9 mouse cellular contexts compared by ENCODE assay signal in genomic region chr10:122886055-122886915, GRCm38 (mm10).
DNase-seq lines count a peak whose midpoint lies in the region; ATAC-seq lines count a peak whose summit lies in the region.
"Had no signal": no experiment of that assay in that cellular context is flagged by ENCODE, and none has a peak within 500 bp of the region (broad histone marks: within the 10 kb centered on the region; RNA-seq: fewer than 3 reads in every experiment).

No protein-coding gene starts in this region.

- DNase-seq in kidney, adult 11 months: peak; percentile 48
- no peak for DNase-seq in kidney, adult 18-20 months
- DNase-seq in c-Kit-positive CD71-positive TER-119-positive erythroid progenitor cells, embryonic 14.5 days (ENCODE audit: low spot score): peak; percentile 13
- DNase-seq in forebrain, embryonic 11.5 days (ENCODE audit: low spot score): peak; percentile 77
- peak; percentile 70 for DNase-seq in heart, postnatal 10 days
- peak; percentile 70 for DNase-seq in neural tube, embryonic 10.5 days (ENCODE audit: extremely low spot score, low spot score)
- DNase-seq in natural killer cell, adult 2 months (ENCODE audit: low spot score in 2 of 2): no peak

- H3K4me3 ChIP-seq in forebrain, embryonic 11.5 days (ENCODE audit: low read depth, low read length): peak overlapping the region; percentile 9; the same call in 1 of the 2 replicates
- peak overlapping the region; percentile 30 for H3K4me3 ChIP-seq in limb, embryonic 12.5 days (replicated peaks)

- peak overlapping the region; percentile 87 for H3K27ac ChIP-seq in forebrain, embryonic 11.5 days (ENCODE audit: low read depth, low read length)
- peak overlapping the region; percentile 99 for H3K27ac ChIP-seq in limb, embryonic 12.5 days

- peaks cover 30% of the 10 kb centered on the region for H3K4me1 ChIP-seq in forebrain, embryonic 11.5 days (replicated peaks; ENCODE audit: control insufficient read depth, insufficient read depth, low read length)
- H3K4me1 ChIP-seq in limb, embryonic 12.5 days (replicated peaks): peaks cover 91% of the 10 kb centered on the region

- 2% methylated on average over 20 of the region's 26 CpGs for WGBS in forebrain, embryonic 11.5 days
- WGBS in limb, embryonic 12.5 days: under 1% methylated on average over 26 of the region's 26 CpGs

- H3K9ac ChIP-seq in forebrain, embryonic 11.5 days (ENCODE audit: low read length): peak overlapping the region; percentile 59
- H3K9ac ChIP-seq in limb, embryonic 12.5 days (replicated peaks): peak overlapping the region; percentile 65

- H3K9me3 ChIP-seq in forebrain, embryonic 11.5 days (ENCODE audit: control insufficient read depth, low read length): no peaks in the 10 kb centered on the region
- H3K9me3 ChIP-seq in limb, embryonic 12.5 days: no peaks in the 10 kb centered on the region

- peak overlapping the region; percentile 40; the same call in 1 of the 2 replicates for H3K4me2 ChIP-seq in forebrain, embryonic 11.5 days (ENCODE audit: low read depth, low read length, severe bottlenecking)
- H3K4me2 ChIP-seq in limb, embryonic 12.5 days: peak overlapping the region; percentile 52

- intact Hi-C loops in heart, postnatal 10 days (cut with DNase I): no loop called here

- H3K27me3 ChIP-seq in forebrain, embryonic 11.5 days (ENCODE audit: control insufficient read depth, insufficient read depth, low read length): no peaks in the 10 kb centered on the region
- H3K27me3 ChIP-seq in limb, embryonic 12.5 days: no peaks in the 10 kb centered on the region
- H3K27me3 ChIP-seq: CH12.LX had no signal

- H3K36me3 ChIP-seq in forebrain, embryonic 11.5 days (ENCODE audit: control insufficient read depth, insufficient read depth, low read length): no peaks in the 10 kb centered on the region
- no peaks in the 10 kb centered on the region for H3K36me3 ChIP-seq in limb, embryonic 12.5 days

- ATAC-seq in forebrain, embryonic 11.5 days (replicated peaks; ENCODE audit: low FRiP score): peak; percentile 58
- peak; percentile 67 for ATAC-seq in limb, embryonic 12.5 days (ENCODE audit: insufficient number of reproducible peaks, insufficient read depth, low FRiP score, low TSS enrichment, low read depth)

Comparison
In these comparisons a context has a peak if more than half of its experiments do, and no peak if none do; other contexts are left out.
1. DNase-seq: peak in kidney, adult 11 months (single experiment), c-Kit-positive CD71-positive TER-119-positive erythroid progenitor cells, embryonic 14.5 days (single experiment), forebrain, embryonic 11.5 days (single experiment), heart, postnatal 10 days (2 of 2) and neural tube, embryonic 10.5 days (single experiment); none in kidney, adult 18-20 months (single experiment) and natural killer cell, adult 2 months (0 of 2).